Mouse (Mus musculus): Measurements from ENCODE around the gene Aldh3a2.

DNA sequence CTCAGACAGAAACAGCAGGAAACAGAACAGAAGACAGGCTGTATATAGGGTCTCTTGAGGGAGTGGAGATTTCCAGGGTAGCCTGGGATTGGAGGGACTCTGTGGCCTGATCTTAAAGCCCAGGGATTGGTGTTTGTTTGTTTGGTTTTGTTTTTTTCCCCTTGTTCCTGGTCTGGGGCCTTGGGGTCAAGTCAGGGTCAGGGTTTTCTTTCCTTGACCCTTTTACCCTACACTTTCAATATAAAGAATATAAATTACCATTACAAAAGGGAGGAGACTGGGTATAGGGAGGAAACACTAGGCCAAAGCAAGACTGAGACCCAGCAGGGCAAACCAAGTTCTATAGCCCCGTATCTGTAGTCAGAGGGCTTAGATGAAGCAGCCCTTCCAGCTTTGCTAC, 29.3 kb upstream of the Aldh3a2 start:
- TF ChIP-seq CTCF (IDR thresholded peaks at IDR 0.05; ENCODE audit: control insufficient read depth, insufficient read depth, insufficient read length) (no peak), MAX (IDR thresholded peaks at IDR 0.05) (no peak), MYOG (IDR thresholded peaks at IDR 0.05; ENCODE audit: control insufficient read depth, extremely low read depth, insufficient read length) (no peak), FOSL1 (IDR thresholded peaks at IDR 0.05; ENCODE audit: insufficient read depth, low read length, poor library complexity, severe bottlenecking) (no peak)

All from C2C12 (cell line).